Mouse (Mus musculus): ENCODE measurements around the gene Nuf2.
"Not testable (repeated sequence)": the region's sequence is repeated elsewhere in the genome, so short reads cannot be mapped to it uniquely, and the experiment has no call there.

Nuf2 gene

GRCm38 (mm10) chr1:169530876-169531701 lies at the start of gene Nuf2:
Nuf2 (minus strand) TSS chr1:169531464.
- peak; percentile 89 for DNase-seq (ENCODE audit: low read depth, low spot score)

DNA sequence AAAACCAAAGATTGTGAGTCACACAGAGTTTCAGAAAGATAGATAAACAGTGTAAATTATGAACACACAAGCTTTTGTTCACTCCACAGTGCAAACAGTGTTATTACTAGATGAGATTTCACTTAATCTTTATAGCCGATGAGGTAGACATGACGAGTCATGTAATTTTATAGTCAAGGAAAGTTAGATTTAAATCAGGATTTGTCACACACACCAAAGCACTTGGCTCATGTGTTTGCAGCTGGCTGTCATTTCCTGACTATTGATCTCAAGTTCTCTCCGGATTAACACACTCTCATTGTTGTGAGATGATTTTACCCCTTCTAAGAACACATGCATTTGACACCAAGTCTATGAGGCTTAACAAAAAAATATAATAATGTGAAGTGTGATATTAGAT lies 48.3 kb upstream of the Nuf2 start:
- no peak for DNase-seq (ENCODE audit: low read depth, low spot score)

- DNase-seq (ENCODE audit: low read depth, low spot score), result no peak
These were observed 42.9 kb upstream of the Nuf2 start for GRCm38 (mm10) chr1:169574136-169574535.

DNA sequence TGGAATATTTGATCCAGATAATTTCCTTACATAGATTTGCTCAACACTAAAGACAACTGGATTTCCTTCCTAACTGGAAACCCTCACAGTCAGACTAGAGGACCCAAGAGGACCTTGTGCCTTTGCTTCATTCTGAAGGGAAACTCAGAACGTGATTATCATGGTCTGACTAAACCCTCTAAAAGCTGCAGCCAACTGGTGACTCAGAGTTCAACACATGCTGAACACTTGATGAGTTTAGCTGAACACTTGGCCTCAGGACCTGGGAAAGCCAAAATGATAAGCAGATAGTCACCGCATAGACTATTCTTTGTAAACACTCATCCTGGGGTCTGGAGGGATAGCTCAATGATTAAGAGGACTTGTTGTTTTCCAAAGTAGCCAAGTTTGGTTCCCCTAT lies 24.4 kb upstream of the Nuf2 start:
- no peak for DNase-seq (ENCODE audit: low read depth, low spot score)

GRCm38 (mm10) chr1:169555019-169555418 lies 23.8 kb upstream of the Nuf2 start:
- no peak for DNase-seq (ENCODE audit: low read depth, low spot score)

DNA sequence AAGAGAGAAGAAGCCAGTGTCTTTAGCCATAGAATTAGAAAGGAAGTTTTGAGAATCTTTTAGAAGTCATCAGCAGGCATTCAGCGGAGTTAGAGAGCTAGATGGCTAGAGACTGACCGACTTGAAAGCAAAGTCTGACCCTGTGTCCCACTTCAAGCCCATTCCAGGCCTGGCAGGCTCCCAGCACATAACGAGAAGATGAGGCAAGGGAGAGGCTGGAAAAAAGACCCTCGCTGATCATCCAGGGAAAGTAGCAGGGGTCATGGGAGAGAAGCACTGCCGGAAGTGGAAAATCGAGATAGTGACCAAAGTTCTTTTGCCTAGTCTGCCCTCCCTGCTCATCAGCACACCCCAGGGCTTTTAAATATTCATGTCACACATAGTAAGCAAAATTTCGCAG lies 22.2 kb upstream of the Nuf2 start:
- DNase-seq (ENCODE audit: low read depth, low spot score), result no peak

DNA sequence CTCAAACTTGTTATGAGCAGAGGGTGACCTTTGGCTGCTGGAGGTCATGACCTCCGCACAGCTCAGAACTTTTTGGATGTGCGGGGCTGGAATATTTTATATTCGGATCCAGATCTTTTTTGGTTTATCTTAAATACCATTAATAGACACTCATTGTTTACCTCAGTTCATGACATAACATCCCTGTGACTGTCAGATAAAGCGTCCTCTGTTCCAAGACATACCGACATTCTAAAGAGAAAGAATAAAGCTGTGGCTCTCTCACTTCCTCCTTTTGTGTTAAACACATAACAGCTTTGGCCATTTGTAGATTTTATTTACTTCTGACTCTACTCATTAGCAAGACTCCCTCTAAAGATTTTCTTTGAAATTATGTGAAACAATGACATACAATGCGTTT lies 9.2 kb upstream of the Nuf2 start:
- DNase-seq (ENCODE audit: low read depth, low spot score), result no peak

GRCm38 (mm10) chr1:169531702-169532535 lies 655 bp upstream of the Nuf2 start:
- no peak for DNase-seq (ENCODE audit: low read depth, low spot score)

DNA sequence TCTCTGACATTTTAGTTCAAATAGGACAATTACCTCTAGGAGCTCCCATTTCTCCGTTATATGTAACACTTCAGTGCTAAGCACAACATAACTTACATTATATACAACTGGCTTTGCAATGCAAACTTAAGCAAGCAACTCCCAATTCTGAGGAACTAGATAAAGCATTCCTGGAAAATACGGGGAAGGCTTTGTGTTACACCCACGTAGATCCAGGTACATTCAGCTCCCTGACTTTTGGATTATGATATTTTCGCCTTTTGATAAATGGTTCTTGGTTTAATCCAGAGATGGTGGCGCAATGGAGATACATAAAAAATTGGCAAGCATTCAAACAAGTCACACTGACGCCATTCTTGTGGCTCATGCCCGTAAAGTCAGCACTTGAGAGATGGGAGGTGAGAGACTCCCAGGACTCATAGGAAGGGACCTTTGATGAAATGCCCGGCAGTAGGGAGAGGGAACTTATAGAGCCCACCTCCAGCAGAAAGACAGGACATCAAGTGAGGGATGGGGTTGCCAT lies 1.2 kb downstream of the Nuf2 start:
- DNase-seq (ENCODE audit: low read depth, low spot score), result no peak

GRCm38 (mm10) chr1:169526006-169526680 lies 5.1 kb downstream of the Nuf2 start:
- no peak for DNase-seq (ENCODE audit: low read depth, low spot score)

GRCm38 (mm10) chr1:169519337-169519736 lies 11.9 kb downstream of the Nuf2 start:
- no peak for DNase-seq (ENCODE audit: low read depth, low spot score)

- DNase-seq (ENCODE audit: low read depth, low spot score), result not testable (repeated sequence)
These were observed 13.3 kb downstream of the Nuf2 start for GRCm38 (mm10) chr1:169517899-169518517.

DNA sequence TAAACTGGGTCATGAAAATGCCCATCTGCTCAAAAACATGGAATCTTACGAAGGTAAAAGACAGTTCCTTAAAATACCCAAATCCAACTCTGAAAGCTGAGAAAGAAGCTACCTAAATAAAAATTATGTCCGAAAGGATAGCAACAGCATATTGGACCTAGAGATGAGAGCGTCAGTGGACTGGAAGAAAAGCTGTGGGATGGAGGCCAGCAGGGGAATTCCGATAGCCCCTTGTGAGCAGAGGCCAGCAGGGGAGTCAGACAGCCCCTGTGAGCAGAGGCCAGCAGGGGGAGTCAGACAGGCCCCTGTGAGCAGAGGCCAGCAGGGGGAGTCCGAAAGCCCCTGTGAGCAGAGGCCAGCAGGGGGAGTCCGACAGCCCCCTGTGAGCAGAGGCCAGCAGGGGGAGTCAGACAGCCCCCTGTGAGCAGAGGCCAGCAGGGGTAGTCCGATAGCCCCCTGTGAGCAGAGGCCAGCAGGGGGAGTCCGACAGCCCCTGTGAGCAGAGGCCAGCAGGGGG lies 13.8 kb downstream of the Nuf2 start:
- DNase-seq (ENCODE audit: low read depth, low spot score), result no peak

GRCm38 (mm10) chr1:169506354-169506753 lies 24.9 kb downstream of the Nuf2 start:
- DNase-seq (ENCODE audit: low read depth, low spot score), result no peak

DNA sequence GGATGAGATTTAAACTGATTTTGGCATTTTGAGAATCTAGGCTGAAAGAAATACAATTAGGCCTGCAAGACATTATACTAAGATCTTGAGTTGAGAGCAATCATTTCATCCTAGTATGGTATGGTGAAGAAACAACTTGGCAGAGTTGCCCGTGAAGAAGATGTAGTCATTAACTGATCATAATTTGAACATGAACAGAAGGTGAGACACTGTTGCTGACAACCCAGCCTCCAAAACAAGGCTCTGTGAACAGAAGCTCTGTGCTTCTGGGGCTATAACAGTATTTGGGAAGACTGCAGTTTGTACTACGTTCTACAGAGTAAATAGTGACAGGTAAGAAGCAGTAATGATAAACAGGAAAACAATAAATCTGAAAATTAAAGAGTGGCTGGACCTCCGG lies 28.4 kb downstream of the Nuf2 start:
- no peak for DNase-seq (ENCODE audit: low read depth, low spot score)

DNA sequence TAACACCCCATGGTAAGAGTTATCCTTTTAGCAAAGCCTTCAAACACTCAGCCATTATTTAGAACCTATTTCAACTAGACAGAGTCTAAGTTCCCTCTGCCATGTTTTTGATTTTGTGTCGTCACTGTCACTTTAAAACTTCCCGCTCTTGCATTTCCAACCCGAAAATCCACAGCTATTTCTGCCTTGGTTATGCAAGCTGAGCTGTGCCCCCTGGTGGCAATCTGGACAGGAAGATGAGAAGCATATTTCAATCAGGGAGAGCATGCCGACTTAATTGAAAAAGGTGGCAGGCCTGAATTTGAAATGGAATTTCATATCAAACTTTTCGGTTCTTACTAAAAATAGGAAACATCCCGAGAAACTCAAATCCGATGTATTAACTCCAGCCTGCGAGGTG lies 35.6 kb downstream of the Nuf2 start:
- no peak for DNase-seq (ENCODE audit: low read depth, low spot score)

DNA sequence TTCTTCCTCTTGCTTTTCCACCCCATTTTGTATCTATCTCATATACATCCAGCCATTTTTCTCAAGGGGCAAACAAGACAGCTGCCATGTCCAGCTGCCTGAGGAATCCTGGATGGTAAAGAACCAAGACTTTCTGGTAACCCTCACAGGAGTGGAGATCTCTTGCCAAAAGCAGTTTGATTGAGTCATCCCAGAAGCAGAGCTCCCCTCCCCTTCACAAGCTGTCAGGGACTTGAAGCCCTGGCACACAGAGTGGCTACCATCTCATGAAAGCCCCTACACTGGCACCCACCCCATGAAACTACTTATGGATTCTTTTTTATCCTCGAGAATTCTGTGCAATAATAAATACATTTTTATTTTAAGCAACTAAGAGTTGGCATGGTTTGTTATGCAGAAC lies 39.7 kb downstream of the Nuf2 start:
- DNase-seq (ENCODE audit: low read depth, low spot score), result no peak

DNA sequence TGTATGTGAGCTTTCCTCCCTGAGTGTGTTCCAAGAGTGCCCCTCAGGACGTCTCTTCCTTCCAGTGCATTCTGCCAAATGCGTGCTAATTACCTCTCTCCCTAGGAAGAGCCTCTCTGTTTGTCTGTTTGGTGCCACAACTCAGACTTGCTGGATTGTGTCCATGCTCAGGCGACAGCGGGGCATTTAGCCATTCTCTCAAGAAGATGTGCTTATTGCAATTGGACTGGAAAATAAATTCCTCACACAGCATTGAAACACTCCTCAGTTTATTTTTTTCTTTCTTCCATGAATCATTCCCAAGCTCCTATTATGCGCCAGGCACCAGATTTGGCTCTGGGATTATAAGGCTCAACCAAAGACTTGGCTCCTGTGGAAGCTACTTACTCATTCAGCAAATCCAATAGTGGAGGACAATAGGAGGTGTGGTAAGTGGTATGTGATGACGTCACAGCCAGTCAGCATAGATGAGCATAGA lies 45.8 kb downstream of the Nuf2 start:
- no peak for DNase-seq (ENCODE audit: low read depth, low spot score)

DNA sequence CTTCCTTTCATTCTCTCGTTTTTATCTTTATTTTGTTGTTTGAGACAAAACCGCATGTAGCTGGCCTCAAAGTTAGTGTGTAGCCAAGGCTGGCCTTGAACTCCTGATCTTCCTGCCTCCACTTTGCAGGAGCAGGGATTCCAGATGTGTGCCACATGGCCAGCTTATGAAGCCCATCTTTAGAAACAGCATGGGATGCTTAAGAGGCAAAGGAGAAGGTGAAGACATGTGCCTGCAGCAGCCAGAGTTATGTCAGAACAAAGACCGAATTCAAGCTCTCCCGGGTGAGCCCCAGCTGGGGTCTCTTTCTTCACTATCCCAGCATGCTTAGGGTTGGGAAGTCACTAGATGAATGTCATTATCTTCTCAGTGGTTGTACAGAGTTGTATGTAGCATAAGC lies 46.7 kb downstream of the Nuf2 start:
- DNase-seq (ENCODE audit: low read depth, low spot score), result no peak

- no peak for DNase-seq (ENCODE audit: low read depth, low spot score)
These were observed 48.5 kb downstream of the Nuf2 start for GRCm38 (mm10) chr1:169482596-169483335.

GRCm38 (mm10) chr1:169471185-169471584 lies 60.1 kb downstream of the Nuf2 start:
- DNase-seq (ENCODE audit: low read depth, low spot score), result no peak

All from WW6 (cell line).